Mouse (Mus musculus): Measurements from ENCODE around the gene Hspb9. TPM values are rescaled to one million over a fixed set of nuclear protein-coding genes. Genes with fewer than 3 reads are reported as not detected.

Gene Hspb9
- polyA plus RNA-seq, 1 experiment from 2014 or later: not detected

GRCm38 (mm10) chr11:100685371-100685770 lies 28.3 kb upstream of the Hspb9 start:
- no peak overlapping the region for H3K9ac ChIP-seq (replicated peaks; ENCODE audit: low read length)
- H3K27me3 ChIP-seq (ENCODE audit: control insufficient read depth, insufficient read depth, low read length): no peaks in the 10 kb centered on the region; the same call in 1 of the 2 replicates
- ATAC-seq (replicated peaks; ENCODE audit: insufficient number of reproducible peaks, low FRiP score, low TSS enrichment, low read depth) (no peak), DNase-seq (ENCODE audit: low spot score) (no peak)
- H3K36me3 ChIP-seq (replicated peaks; ENCODE audit: control insufficient read depth, insufficient read depth, low read depth, low read length): no peaks in the 10 kb centered on the region
- H3K27ac ChIP-seq (replicated peaks; ENCODE audit: low read depth, low read length): no peak overlapping the region
- no peak overlapping the region for H3K4me3 ChIP-seq (ENCODE audit: low read depth, low read length)
- 81% methylated on average over 3 of the region's 3 CpGs for WGBS
- H3K9me3 ChIP-seq (replicated peaks; ENCODE audit: control insufficient read depth, low read length): no peaks in the 10 kb centered on the region
- no peaks in the 10 kb centered on the region for H3K4me1 ChIP-seq (ENCODE audit: control insufficient read depth, insufficient read depth, low read length)
- no peak overlapping the region for H3K4me2 ChIP-seq (ENCODE audit: low read depth, low read length)

GRCm38 (mm10) chr11:100687265-100687664 lies 26.4 kb upstream of the Hspb9 start:
- ATAC-seq (replicated peaks; ENCODE audit: insufficient number of reproducible peaks, low FRiP score, low TSS enrichment, low read depth): no peak
- Histone ChIP-seq H3K4me3 (ENCODE audit: low read depth, low read length) (no peak overlapping the region), H3K4me1 (ENCODE audit: control insufficient read depth, insufficient read depth, low read length) (no peaks in the 10 kb centered on the region), H3K9me3 (replicated peaks; ENCODE audit: control insufficient read depth, low read length) (no peaks in the 10 kb centered on the region), H3K27ac (replicated peaks; ENCODE audit: low read depth, low read length) (no peak overlapping the region), H3K4me2 (ENCODE audit: low read depth, low read length) (no peak overlapping the region), H3K27me3 (ENCODE audit: control insufficient read depth, insufficient read depth, low read length) (peaks cover 3% of the 10 kb centered on the region), H3K9ac (replicated peaks; ENCODE audit: low read length) (no peak overlapping the region), H3K36me3 (replicated peaks; ENCODE audit: control insufficient read depth, insufficient read depth, low read depth, low read length) (no peaks in the 10 kb centered on the region)
- WGBS: 82% methylated on average over 7 of the region's 7 CpGs
- no peak for DNase-seq (ENCODE audit: low spot score)

GRCm38 (mm10) chr11:100688443-100688842 lies 25.2 kb upstream of the Hspb9 start:
- peaks cover 3% of the 10 kb centered on the region; the same call in 1 of the 2 replicates for H3K4me1 ChIP-seq (ENCODE audit: control insufficient read depth, insufficient read depth, low read length)
- ATAC-seq (replicated peaks; ENCODE audit: insufficient number of reproducible peaks, low FRiP score, low TSS enrichment, low read depth): no peak
- peaks cover 5% of the 10 kb centered on the region for H3K27me3 ChIP-seq (ENCODE audit: control insufficient read depth, insufficient read depth, low read length)
- no peak overlapping the region for H3K4me2 ChIP-seq (ENCODE audit: low read depth, low read length)
- WGBS: 72% methylated on average over 4 of the region's 4 CpGs
- H3K4me3 ChIP-seq (ENCODE audit: low read depth, low read length): no peak overlapping the region
- no peaks in the 10 kb centered on the region for H3K36me3 ChIP-seq (replicated peaks; ENCODE audit: control insufficient read depth, insufficient read depth, low read depth, low read length)
- no peak overlapping the region for H3K27ac ChIP-seq (replicated peaks; ENCODE audit: low read depth, low read length)
- DNase-seq (ENCODE audit: low spot score): no peak
- H3K9ac ChIP-seq (replicated peaks; ENCODE audit: low read length): no peak overlapping the region
- no peaks in the 10 kb centered on the region for H3K9me3 ChIP-seq (replicated peaks; ENCODE audit: control insufficient read depth, low read length)

GRCm38 (mm10) chr11:100690389-100690788 lies 23.3 kb upstream of the Hspb9 start:
- peaks cover 3% of the 10 kb centered on the region; the same call in 1 of the 2 replicates for H3K4me1 ChIP-seq (ENCODE audit: control insufficient read depth, insufficient read depth, low read length)
- no peak overlapping the region for H3K9ac ChIP-seq (replicated peaks; ENCODE audit: low read length)
- H3K27ac ChIP-seq (replicated peaks; ENCODE audit: low read depth, low read length): no peak overlapping the region
- DNase-seq (ENCODE audit: low spot score): no peak
- H3K36me3 ChIP-seq (replicated peaks; ENCODE audit: control insufficient read depth, insufficient read depth, low read depth, low read length): no peaks in the 10 kb centered on the region
- ATAC-seq (replicated peaks; ENCODE audit: insufficient number of reproducible peaks, low FRiP score, low TSS enrichment, low read depth): no peak
- H3K4me2 ChIP-seq (ENCODE audit: low read depth, low read length): no peak overlapping the region
- H3K27me3 ChIP-seq (ENCODE audit: control insufficient read depth, insufficient read depth, low read length): peaks cover 5% of the 10 kb centered on the region
- 75% methylated on average over 7 of the region's 7 CpGs for WGBS
- no peaks in the 10 kb centered on the region for H3K9me3 ChIP-seq (replicated peaks; ENCODE audit: control insufficient read depth, low read length)
- no peak overlapping the region for H3K4me3 ChIP-seq (ENCODE audit: low read depth, low read length)

- Histone ChIP-seq H3K4me3 (ENCODE audit: low read depth, low read length) (no peak within 1 kb of the TSS), H3K27me3 (ENCODE audit: control insufficient read depth, insufficient read depth, low read length) (peaks cover 5% of the 10 kb centered on the region), H3K9me3 (replicated peaks; ENCODE audit: control insufficient read depth, low read length) (no peaks in the 10 kb centered on the region), H3K36me3 (replicated peaks; ENCODE audit: control insufficient read depth, insufficient read depth, low read depth, low read length) (no peaks in the 10 kb centered on the region), H3K27ac (replicated peaks; ENCODE audit: low read depth, low read length) (no peak within 1 kb of the TSS), H3K4me1 (ENCODE audit: control insufficient read depth, insufficient read depth, low read length) (peaks cover 3% of the 10 kb centered on the region; the same call in 1 of the 2 replicates), H3K9ac (replicated peaks; ENCODE audit: low read length) (peak within 1 kb of the TSS; percentile 1; the same call in 1 of the 2 replicates), H3K4me2 (ENCODE audit: low read depth, low read length) (peak within 1 kb of the TSS; percentile 32)
- DNase-seq (ENCODE audit: low spot score) (peak; percentile 28), ATAC-seq (replicated peaks; ENCODE audit: insufficient number of reproducible peaks, low FRiP score, low TSS enrichment, low read depth) (no peak)
- 2% methylated on average over 23 of the region's 23 CpGs for WGBS
These were observed 21.5 kb upstream of the Hspb9 start, which contains the start of gene Zfp385c for GRCm38 (mm10) chr11:100692164-100692616. Gene Zfp385c (minus strand): TSS chr11:100692455.

- DNase-seq (ENCODE audit: low spot score): no peak
- H3K4me2 ChIP-seq (ENCODE audit: low read depth, low read length): no peak overlapping the region
- H3K36me3 ChIP-seq (replicated peaks; ENCODE audit: control insufficient read depth, insufficient read depth, low read depth, low read length): no peaks in the 10 kb centered on the region
- no peak for ATAC-seq (replicated peaks; ENCODE audit: insufficient number of reproducible peaks, low FRiP score, low TSS enrichment, low read depth)
- no peaks in the 10 kb centered on the region for H3K9me3 ChIP-seq (replicated peaks; ENCODE audit: control insufficient read depth, low read length)
- H3K27ac ChIP-seq (replicated peaks; ENCODE audit: low read depth, low read length): no peak overlapping the region
- 24% methylated on average over 5 of the region's 5 CpGs for WGBS
- no peak overlapping the region for H3K4me3 ChIP-seq (ENCODE audit: low read depth, low read length)
- peaks cover 3% of the 10 kb centered on the region; the same call in 1 of the 2 replicates for H3K4me1 ChIP-seq (ENCODE audit: control insufficient read depth, insufficient read depth, low read length)
- H3K27me3 ChIP-seq (ENCODE audit: control insufficient read depth, insufficient read depth, low read length): peaks cover 5% of the 10 kb centered on the region
- no peak overlapping the region for H3K9ac ChIP-seq (replicated peaks; ENCODE audit: low read length)
These were observed 20.5 kb upstream of the Hspb9 start for GRCm38 (mm10) chr11:100693154-100693553.

GRCm38 (mm10) chr11:100694926-100695325 lies 18.7 kb upstream of the Hspb9 start:
- 26% methylated on average over 5 of the region's 5 CpGs for WGBS
- no peak; the same call in 1 of the 2 replicates for ATAC-seq (replicated peaks; ENCODE audit: insufficient number of reproducible peaks, low FRiP score, low TSS enrichment, low read depth)
- Histone ChIP-seq H3K36me3 (replicated peaks; ENCODE audit: control insufficient read depth, insufficient read depth, low read depth, low read length) (no peaks in the 10 kb centered on the region), H3K4me3 (ENCODE audit: low read depth, low read length) (no peak overlapping the region), H3K27ac (replicated peaks; ENCODE audit: low read depth, low read length) (no peak overlapping the region), H3K4me1 (ENCODE audit: control insufficient read depth, insufficient read depth, low read length) (peaks cover 3% of the 10 kb centered on the region; the same call in 1 of the 2 replicates), H3K9me3 (replicated peaks; ENCODE audit: control insufficient read depth, low read length) (no peaks in the 10 kb centered on the region), H3K27me3 (ENCODE audit: control insufficient read depth, insufficient read depth, low read length) (peaks cover 5% of the 10 kb centered on the region), H3K4me2 (ENCODE audit: low read depth, low read length) (no peak overlapping the region), H3K9ac (replicated peaks; ENCODE audit: low read length) (no peak overlapping the region)
- peak; percentile 70 for DNase-seq (ENCODE audit: low spot score)

GRCm38 (mm10) chr11:100697921-100698320 lies 15.7 kb upstream of the Hspb9 start:
- no peak overlapping the region for H3K27ac ChIP-seq (replicated peaks; ENCODE audit: low read depth, low read length)
- H3K4me1 ChIP-seq (ENCODE audit: control insufficient read depth, insufficient read depth, low read length): peaks cover 3% of the 10 kb centered on the region; the same call in 1 of the 2 replicates
- no peaks in the 10 kb centered on the region for H3K36me3 ChIP-seq (replicated peaks; ENCODE audit: control insufficient read depth, insufficient read depth, low read depth, low read length)
- WGBS: 74% methylated on average over 7 of the region's 7 CpGs
- no peak overlapping the region for H3K9ac ChIP-seq (replicated peaks; ENCODE audit: low read length)
- no peak overlapping the region for H3K4me2 ChIP-seq (ENCODE audit: low read depth, low read length)
- no peak overlapping the region for H3K4me3 ChIP-seq (ENCODE audit: low read depth, low read length)
- no peak for DNase-seq (ENCODE audit: low spot score)
- no peaks in the 10 kb centered on the region for H3K9me3 ChIP-seq (replicated peaks; ENCODE audit: control insufficient read depth, low read length)
- H3K27me3 ChIP-seq (ENCODE audit: control insufficient read depth, insufficient read depth, low read length): peaks cover under 1% of the 10 kb centered on the region; the same call in 1 of the 2 replicates
- ATAC-seq (replicated peaks; ENCODE audit: insufficient number of reproducible peaks, low FRiP score, low TSS enrichment, low read depth): no peak
